Mouse (Mus musculus) forebrain, embryonic 16.5 days (tissue): ENCODE data around the gene Zfp280b. TPM values are rescaled to one million over a fixed set of nuclear protein-coding genes. Genes with fewer than 3 reads are reported as not detected.
A peak's percentile ranks its signal among the peaks of the same experiment; 100 is the strongest.
"Not testable (repeated sequence)": the region's sequence is repeated elsewhere in the genome, so short reads cannot be mapped to it uniquely, and the experiment has no call there.

ENCODE experiments used
- ATAC-seq: fragments of 200-750 bp; cut with Nextera tagmentation; 2 replicates; pipeline ENCODE4 v1.8.0; 2017; ENCODE audit warnings: mild to moderate bottlenecking, moderate library complexity
- H3K27ac ChIP-seq: fragments of 300-500 bp; sonication (generic); 2 replicates; pipeline ENCODE4 v1.5.1; 2014; ENCODE audit warnings: low read length, control low read depth
- H3K27me3 ChIP-seq: fragments of 300-500 bp; sonication (generic); replicated peaks from 2 replicates; pipeline ENCODE4 v1.6.1; 2014; ENCODE audit warnings: low read length; ENCODE audit not compliant: control insufficient read depth, insufficient read depth
- H3K36me3 ChIP-seq: fragments of 300-500 bp; sonication (generic); 2 replicates; pipeline ENCODE4 v1.6.1; 2014; ENCODE audit not compliant: control insufficient read depth, insufficient read depth
- H3K4me1 ChIP-seq: fragments of 300-500 bp; sonication (generic); replicated peaks from 2 replicates; pipeline ENCODE4 v1.6.1; 2014; ENCODE audit warnings: low read length; ENCODE audit not compliant: control insufficient read depth, insufficient read depth
- H3K4me2 ChIP-seq: fragments of 300-500 bp; sonication (generic); 2 replicates; pipeline ENCODE4 v1.6.1; 2014; ENCODE audit warnings: mild to moderate bottlenecking, low read length, control low read depth
- H3K4me3 ChIP-seq: fragments of 300-500 bp; sonication (generic); replicated peaks from 2 replicates; pipeline ENCODE4 v1.5.1; 2014; ENCODE audit warnings: mild to moderate bottlenecking, low read length, control low read depth
- H3K9ac ChIP-seq: fragments of 300-500 bp; sonication (generic); replicated peaks from 2 replicates; pipeline ENCODE4 v1.6.1; 2014; ENCODE audit warnings: low read depth, low read length, control low read depth
- H3K9me3 ChIP-seq: fragments of 300-500 bp; sonication (generic); 2 replicates; pipeline ENCODE4 v1.6.1; 2016; ENCODE audit warnings: low read length; ENCODE audit not compliant: control insufficient read depth
- WGBS: fragments of 180-500 bp; shearing (Covaris S2); extraction: QIAGEN DNeasy Blood & Tissue Kit; methylation state at CpG from one replicate; pipeline ENCODE4 v1.1.7; 2014; 5-methylcytosine and 5-hydroxymethylcytosine counted together
- polyA plus RNA-seq: library from polyadenylated mRNA; unstranded; fragments of >200 nt; fragmentation: Nextera tagmentation; extraction: Ambion mirVana; gene quantifications from 2 replicates; pipeline ENCODE4 v1.2.1, GENCODE M21; 2015

Gene Zfp280b
- 12.1 and 12.5 TPM in 2 replicates for polyA plus RNA-seq

DNA sequence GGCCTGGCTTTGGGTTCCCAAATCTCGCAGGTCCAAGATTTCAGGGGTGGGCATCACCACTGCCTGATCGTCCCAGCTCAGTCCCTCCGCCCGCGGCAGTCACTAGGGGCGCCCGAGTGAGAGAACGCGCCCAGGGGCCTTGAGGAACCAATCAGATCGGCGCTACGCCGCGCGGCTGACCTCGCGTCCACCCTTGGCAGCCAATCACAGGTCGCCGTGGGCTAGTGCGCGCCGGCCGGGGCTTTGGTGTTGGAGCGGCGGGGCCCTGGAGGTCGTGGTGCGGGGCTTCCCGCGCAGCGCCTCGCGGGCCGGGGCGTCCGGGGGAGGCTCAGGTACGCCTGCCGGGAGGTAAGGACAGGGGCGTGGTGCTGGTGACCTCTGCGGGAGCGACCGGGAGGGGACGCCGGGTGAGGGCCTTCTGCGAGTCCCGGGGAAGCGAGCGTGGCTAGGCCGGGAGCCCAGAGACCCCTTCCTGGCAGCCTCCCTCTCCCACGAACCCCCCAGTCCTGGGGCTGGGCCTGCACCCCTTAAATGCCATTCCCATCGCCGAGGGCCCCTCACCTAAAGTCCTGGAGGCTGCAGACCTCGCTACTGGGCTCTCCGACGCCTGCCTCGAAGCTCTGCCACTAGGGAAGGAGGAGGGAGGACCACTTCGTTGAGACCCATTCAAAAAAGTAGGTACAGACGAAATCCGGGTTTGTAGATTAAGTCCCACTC lies at the start of gene Zfp280b:
Gene Zfp280b, plus strand, starts transcription at position 249 of the 717 bp plus-strand sequence.
- under 1% methylated on average over 58 of the region's 58 CpGs for WGBS
- 0 out of 2 replicates have a peak, but pooled peaks cover 4% of the 10 kb centered on the region for H3K36me3 ChIP-seq
- peak within 1 kb of the TSS; percentile 87 for H3K9ac ChIP-seq
- H3K27ac ChIP-seq, result peak within 1 kb of the TSS; percentile 69
- no peaks in the 10 kb centered on the region for H3K27me3 ChIP-seq
- peak; percentile 98 for ATAC-seq
- H3K4me3 ChIP-seq, result peak within 1 kb of the TSS; percentile 77
- H3K4me2 ChIP-seq, result peak within 1 kb of the TSS; percentile 65
- H3K4me1 ChIP-seq, result peaks cover 11% of the 10 kb centered on the region
- H3K9me3 ChIP-seq, result no peaks in the 10 kb centered on the region

DNA sequence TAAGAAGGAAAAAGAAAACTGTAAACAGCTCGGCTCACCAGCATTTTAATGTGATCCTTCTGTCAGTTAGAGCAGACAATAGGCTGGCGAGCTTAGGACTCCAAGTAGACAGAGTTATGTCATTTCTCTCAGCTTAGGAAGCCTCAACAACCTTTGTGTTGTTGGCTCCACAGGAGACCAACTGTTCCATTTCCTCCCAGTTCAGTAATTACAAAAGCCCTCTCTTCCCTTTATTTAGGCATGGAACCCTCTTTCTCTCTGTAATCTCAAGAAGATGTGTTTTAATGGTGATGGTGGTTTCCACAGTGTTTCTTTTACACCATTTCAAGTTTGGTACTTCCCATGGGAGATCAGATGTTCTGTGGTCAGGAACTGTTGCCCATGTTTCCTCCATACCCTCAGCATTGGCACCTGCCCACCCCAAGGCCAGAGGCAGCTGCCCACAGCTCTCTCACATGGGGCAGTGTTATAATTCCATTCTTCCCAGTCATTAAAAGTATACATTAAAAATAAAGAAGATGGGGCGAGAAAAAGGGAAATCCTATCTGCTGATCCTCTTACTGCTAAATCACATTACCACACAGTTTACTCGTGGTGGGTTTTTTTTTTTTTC lies 41.9 kb upstream of the Zfp280b start:
- H3K4me2 ChIP-seq, result no peak overlapping the region
- no peak for ATAC-seq
- H3K27me3 ChIP-seq, result no peaks in the 10 kb centered on the region

DNA sequence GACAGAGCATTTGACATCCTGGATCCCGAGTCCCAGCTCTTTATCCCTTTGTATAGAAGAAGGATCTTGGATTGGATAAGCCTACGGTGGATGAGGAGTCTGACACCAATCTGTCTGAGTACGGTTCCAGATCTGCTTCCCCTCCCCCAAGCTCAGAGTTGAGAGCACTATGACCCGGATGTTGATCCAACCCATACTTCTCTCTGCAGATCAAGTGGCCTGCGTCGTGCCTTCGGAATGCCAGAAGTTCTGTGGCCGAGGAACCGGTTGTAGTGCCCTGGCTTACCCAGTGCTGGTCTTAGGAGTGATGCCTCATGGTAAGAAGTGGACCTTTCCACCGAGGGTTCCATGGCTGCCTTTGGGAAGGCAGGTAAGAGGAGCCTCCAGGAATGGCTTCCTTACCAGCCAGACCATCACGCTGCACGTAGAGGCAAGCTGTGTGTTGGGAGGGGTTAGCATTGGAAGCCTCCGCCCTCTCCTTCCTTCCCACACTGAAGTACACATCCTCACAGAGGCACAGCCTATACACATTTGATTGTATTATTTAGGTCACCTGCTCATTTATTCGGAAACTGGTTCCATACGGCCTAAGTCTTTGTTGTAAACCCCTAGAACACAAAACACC lies 38.7 kb upstream of the Zfp280b start:
- H3K36me3 ChIP-seq, result no peaks in the 10 kb centered on the region
- no peak for ATAC-seq
- H3K9ac ChIP-seq, result no peak overlapping the region
- no peak overlapping the region for H3K4me3 ChIP-seq
- peaks cover 7% of the 10 kb centered on the region for H3K4me1 ChIP-seq
- 88% methylated on average over 15 of the region's 15 CpGs for WGBS
- H3K27ac ChIP-seq, result peak overlapping the region; percentile 78
- no peaks in the 10 kb centered on the region for H3K27me3 ChIP-seq
- H3K4me2 ChIP-seq, result no peak overlapping the region
- no peaks in the 10 kb centered on the region for H3K9me3 ChIP-seq

More for the DNA sequence above, 41.9 kb upstream of the Zfp280b start:
- Histone ChIP-seq H3K36me3 (no peaks in the 10 kb centered on the region), H3K9ac (no peak overlapping the region), H3K9me3 (no peaks in the 10 kb centered on the region), H3K4me3 (no peak overlapping the region), H3K27ac (no peak overlapping the region), H3K4me1 (peaks cover 7% of the 10 kb centered on the region)
- WGBS, result 56% methylated on average over 4 of the region's 4 CpGs

DNA sequence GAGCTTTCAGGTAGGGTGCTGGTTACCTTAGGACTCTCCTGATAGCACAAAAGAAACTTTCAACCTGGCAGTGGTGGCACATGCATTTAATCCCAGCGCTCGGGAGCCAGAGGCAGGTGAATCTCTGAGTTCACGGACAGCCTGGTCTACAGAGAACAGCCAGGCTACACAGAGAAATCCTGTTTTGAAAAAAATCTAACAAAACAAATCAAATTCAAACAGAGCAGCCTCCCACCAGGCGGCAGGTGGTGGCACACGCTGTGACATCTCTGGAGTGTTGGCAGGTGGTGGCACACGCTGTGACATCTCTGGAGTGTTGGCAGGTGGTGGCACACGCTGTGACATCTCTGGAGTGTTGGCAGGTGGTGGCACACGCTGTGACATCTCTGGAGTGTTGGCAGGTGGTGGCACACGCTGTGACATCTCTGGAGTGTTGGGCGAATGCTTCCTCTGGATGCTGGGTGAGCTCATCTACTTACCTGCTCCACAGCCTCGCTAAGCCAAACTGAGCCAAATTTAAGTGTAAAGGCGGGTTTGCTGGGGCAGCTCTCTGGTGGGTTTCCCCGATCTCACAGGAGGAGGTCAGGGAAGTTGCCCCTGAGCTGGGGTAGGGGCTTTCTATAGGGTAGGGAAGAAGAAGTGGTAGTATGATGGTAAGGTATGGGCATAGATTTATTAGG lies 37.8 kb upstream of the Zfp280b start:
- not testable (repeated sequence) for H3K27me3 ChIP-seq, H3K36me3 ChIP-seq, H3K4me2 ChIP-seq, H3K9ac ChIP-seq, H3K4me3 ChIP-seq, H3K9me3 ChIP-seq, H3K4me1 ChIP-seq
- peak overlapping the region; percentile 78 for H3K27ac ChIP-seq
- 49% methylated on average over 11 of the region's 13 CpGs for WGBS
- ATAC-seq, result peak; percentile 90

DNA sequence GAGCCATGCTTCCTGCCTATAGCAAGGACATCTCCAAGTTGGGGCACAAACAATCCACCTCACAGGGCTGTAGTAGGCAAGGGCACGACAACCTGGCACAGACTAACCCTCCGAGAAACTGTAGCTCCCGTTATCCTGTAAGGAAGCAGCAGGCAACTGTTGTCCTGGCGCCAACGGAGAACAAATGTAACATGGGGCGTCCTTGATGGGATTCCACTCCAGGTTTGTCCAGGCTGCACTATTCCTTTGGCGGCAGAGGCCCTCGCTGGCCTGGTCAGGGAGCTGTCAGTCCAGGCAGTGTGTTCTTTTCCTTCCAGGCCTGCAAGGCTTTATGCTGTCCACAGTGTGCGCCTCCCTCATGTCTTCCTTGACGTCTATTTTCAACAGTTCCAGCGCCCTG lies 37.0 kb upstream of the Zfp280b start:
- no peak overlapping the region for H3K9ac ChIP-seq
- H3K4me1 ChIP-seq, result peaks cover 7% of the 10 kb centered on the region
- H3K4me2 ChIP-seq, result no peak overlapping the region
- H3K27me3 ChIP-seq, result no peaks in the 10 kb centered on the region
- no peak overlapping the region for H3K27ac ChIP-seq
- no peak for ATAC-seq
- no peaks in the 10 kb centered on the region for H3K9me3 ChIP-seq
- no peak overlapping the region for H3K4me3 ChIP-seq
- no peaks in the 10 kb centered on the region for H3K36me3 ChIP-seq
- WGBS, result 74% methylated on average over 11 of the region's 11 CpGs

DNA sequence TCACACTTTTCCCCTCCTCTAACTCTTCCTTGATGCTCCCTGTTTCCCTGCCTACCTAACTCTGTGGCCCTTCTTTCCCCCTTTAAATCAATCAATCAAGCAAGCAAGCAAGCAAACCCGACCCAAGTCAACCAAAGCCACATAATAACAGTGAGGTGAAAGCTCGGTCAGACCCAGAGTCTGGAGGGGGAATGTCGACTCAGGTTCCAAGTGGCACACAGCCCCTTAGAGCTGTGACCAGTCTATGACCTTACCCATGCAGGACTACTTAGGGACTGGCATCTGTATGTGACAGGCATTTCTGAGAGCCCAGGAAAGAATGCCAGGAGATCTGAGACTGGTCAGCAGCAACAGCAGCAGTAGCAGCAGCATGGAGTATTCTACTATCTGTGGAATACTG lies 36.1 kb upstream of the Zfp280b start:
- no peaks in the 10 kb centered on the region for H3K36me3 ChIP-seq
- H3K9me3 ChIP-seq, result no peaks in the 10 kb centered on the region
- H3K9ac ChIP-seq, result no peak overlapping the region
- ATAC-seq, result no peak
- H3K4me2 ChIP-seq, result no peak overlapping the region
- WGBS, result 70% methylated on average over 3 of the region's 3 CpGs
- H3K27ac ChIP-seq, result no peak overlapping the region
- no peaks in the 10 kb centered on the region for H3K27me3 ChIP-seq
- H3K4me3 ChIP-seq, result no peak overlapping the region
- peaks cover 7% of the 10 kb centered on the region for H3K4me1 ChIP-seq

DNA sequence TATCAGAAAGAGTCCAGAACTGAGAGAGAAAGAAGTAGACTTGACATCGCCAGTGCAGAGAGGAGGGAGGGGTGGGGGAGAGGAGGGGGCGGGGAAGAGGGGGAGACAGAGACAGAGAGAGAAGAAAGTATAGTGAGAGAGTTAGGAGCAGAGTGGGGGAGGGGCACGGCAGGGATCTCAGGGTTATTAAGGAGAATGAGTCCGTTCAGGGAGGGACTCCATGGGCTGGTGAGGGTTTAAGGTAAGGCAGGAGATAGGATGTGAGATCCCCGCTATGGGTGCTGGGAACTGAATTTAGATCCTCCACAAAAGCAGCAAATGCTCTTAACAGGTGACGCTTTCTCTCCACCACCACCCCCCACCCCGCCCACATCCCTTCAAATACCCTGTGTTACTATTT lies 31.3 kb upstream of the Zfp280b start:
- Histone ChIP-seq H3K27me3 (no peaks in the 10 kb centered on the region), H3K27ac (no peak overlapping the region), H3K9ac (no peak overlapping the region), H3K9me3 (no peaks in the 10 kb centered on the region), H3K36me3 (no peaks in the 10 kb centered on the region), H3K4me2 (no peak overlapping the region), H3K4me3 (no peak overlapping the region), H3K4me1 (peaks cover 9% of the 10 kb centered on the region)
- WGBS, result 21% methylated on average over 7 of the region's 7 CpGs
- ATAC-seq, result no peak

DNA sequence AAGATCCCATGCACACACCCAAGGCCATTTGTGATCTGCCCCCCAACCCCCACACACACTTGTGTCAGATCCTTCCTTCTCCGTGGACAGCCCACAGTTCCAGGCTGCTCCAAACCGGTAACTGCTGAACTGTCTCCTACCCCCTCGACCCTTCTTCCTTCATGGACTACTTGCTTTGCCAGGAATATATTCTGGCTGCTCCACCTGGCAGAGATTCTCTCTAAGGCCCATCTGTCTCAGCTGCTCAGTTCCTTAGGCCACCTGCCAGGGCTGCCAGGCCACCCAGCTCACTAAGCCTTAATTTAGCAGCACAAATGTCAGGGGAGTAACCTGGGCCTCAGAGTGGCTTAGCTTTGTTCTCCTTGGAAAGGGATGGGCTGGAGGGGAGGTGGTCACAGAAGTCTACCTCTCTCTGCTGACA lies 30.3 kb upstream of the Zfp280b start:
- Histone ChIP-seq H3K9me3 (no peaks in the 10 kb centered on the region), H3K9ac (no peak overlapping the region), H3K36me3 (no peaks in the 10 kb centered on the region), H3K4me1 (peaks cover 9% of the 10 kb centered on the region), H3K27ac (0 out of 2 replicates have a peak overlapping the region, but pooled peaks have one; percentile 2), H3K4me2 (no peak overlapping the region), H3K27me3 (no peaks in the 10 kb centered on the region), H3K4me3 (no peak overlapping the region)
- ATAC-seq, result peak; percentile 58; the same call in 1 of the 2 replicates
- 13% methylated on average over 3 of the region's 3 CpGs for WGBS

DNA sequence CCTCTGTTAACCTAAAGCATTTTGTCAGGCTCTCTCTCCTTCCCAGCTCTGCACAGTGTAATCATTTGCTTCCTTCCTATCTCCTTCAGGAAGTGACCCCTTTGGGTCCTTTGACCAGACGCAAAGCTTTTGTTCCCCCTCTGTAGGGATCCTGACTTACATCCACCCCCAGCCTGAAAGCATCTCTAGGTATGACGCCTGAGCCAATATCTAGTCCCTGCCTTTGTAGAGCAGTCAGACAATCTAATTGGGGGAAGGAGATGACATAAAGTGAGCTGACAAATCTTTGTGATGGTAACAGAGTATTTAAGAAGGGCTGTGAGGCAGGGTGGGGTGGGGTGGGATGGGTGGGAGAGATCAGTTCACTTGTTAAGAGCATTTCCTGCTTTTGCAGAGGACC lies 29.8 kb upstream of the Zfp280b start:
- H3K27me3 ChIP-seq, result no peaks in the 10 kb centered on the region
- H3K4me3 ChIP-seq, result no peak overlapping the region
- no peak overlapping the region for H3K4me2 ChIP-seq
- no peaks in the 10 kb centered on the region for H3K36me3 ChIP-seq
- no peak overlapping the region for H3K9ac ChIP-seq
- no peaks in the 10 kb centered on the region for H3K9me3 ChIP-seq
- H3K27ac ChIP-seq, result no peak overlapping the region
- WGBS, result 17% methylated on average over 2 of the region's 2 CpGs
- ATAC-seq, result no peak
- H3K4me1 ChIP-seq, result peaks cover 9% of the 10 kb centered on the region
